Mouse (Mus musculus) layer of hippocampus, postnatal 14 days (tissue): ENCODE measurements at regions not wholly inside any gene's neighbourhood (a gene's known extent, or its start where the extent isn't known, plus 50 kb on each side); places are given as distances from the start of the nearest gene placed in this dataset.

Experiments
- DNase-seq, 2 experiments: peaks; one replicate each; pipeline ENCODE4 v3.0.0; 2021 to 2022; ENCODE audit warnings: low spot score in 2 of 2, mixed read lengths in 1 of 2

- no peak for DNase-seq
Measured at GRCm38 (mm10) chr1:90268131-90268691, 64.4 kb downstream of the Ackr3 start.

GRCm38 (mm10) chr1:90268951-90269350, 65.2 kb downstream of the Ackr3 start:
- no peak for DNase-seq

GRCm38 (mm10) chr1:90269836-90270235, 66.1 kb downstream of the Ackr3 start:
- DNase-seq, result no peak

DNA sequence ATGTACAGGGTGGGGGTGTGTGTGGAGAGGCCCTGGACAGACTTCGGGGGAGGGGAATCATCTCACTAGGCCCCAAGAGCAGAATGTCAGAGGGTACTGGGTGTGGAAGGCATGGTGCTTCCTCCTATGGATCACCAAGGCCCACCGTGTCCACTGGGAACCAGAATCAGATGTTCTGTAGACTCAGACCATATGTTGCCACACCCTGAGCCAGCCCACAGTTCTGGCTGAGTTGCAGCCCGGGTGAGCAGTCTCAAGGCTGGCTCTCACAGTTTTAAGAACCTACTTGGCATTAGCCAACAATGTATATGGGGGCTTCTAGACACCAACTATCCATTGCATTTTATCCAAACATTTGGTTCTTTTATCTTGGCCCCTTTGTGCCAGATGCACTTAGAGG, 67.5 kb downstream of the Ackr3 start:
- DNase-seq, result no peak

DNA sequence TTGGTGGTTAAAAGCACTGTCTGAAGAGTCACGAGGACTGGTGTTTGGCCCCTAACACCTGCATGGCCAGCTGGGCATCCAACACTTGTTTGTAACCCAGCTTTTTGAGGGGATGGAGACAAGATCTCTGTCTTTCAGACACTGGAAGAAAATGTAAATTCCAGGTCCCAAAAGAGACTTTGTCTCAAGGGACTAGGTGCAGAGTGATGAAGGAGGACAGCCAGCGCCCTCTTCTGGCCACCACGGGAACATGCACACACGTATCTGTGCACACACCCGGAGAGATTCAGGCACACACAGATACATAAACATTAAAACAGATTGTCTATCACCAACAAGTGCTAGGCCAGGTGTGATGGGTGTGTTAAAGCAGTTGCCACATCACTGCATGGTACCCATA, 68.6 kb downstream of the Ackr3 start:
- DNase-seq, result no peak

- no peak for DNase-seq
Measured at GRCm38 (mm10) chr1:90272830-90273628, 69.2 kb downstream of the Ackr3 start.

DNA sequence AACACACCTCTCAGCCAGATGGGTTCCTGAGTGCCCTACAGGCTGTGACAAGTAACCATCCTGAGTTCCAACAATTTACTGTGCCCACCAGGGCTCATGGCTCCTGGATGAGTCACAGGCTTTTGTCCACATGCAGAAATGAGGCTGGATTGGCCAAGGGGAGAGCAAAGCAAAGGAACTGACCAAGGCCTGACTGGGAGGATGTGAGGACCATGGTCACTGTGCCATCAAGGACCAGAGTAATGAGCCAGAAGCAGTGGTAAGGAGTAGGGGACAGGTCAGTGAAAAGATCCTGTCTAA, 69.8 kb downstream of the Ackr3 start:
- DNase-seq, result no peak

DNA sequence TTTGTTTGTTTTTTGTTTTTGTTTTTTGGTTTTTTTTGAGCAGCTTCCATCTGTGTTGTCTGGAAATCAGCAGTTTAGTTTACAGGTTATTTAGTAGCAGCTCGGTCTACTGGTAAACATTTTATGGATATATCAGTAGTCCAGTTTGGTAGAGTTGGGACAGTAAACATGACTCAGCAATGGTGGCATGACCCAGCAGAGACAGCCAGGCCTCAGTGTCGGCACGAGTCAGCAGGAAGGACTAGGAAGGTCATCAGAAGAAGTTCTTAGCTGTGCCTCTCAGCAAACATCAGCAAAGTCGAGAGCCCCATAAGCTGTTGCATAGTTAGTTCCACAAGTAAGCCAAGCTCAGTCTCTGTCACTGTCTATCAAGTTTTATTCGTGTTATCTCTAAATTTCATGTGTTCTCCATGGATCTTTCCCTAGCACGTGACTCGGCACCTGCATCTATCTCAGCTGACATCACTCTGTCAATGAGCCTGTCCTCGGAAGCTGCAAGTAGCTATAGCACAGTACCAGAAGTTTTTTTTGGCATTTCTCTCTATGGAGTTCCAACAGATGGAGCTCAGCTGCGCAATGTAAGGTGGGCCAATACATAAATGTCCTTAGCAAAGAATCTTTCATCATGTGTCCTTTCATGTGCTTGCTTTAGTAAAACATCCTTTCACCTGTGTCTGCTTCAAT, 71.3 kb downstream of the Ackr3 start:
- DNase-seq, result no peak

GRCm38 (mm10) chr1:90275786-90276520, 72.2 kb downstream of the Ackr3 start:
- no peak for DNase-seq

- no peak for DNase-seq
Measured at GRCm38 (mm10) chr1:90277486-90278255, 73.9 kb downstream of the Ackr3 start.

DNA sequence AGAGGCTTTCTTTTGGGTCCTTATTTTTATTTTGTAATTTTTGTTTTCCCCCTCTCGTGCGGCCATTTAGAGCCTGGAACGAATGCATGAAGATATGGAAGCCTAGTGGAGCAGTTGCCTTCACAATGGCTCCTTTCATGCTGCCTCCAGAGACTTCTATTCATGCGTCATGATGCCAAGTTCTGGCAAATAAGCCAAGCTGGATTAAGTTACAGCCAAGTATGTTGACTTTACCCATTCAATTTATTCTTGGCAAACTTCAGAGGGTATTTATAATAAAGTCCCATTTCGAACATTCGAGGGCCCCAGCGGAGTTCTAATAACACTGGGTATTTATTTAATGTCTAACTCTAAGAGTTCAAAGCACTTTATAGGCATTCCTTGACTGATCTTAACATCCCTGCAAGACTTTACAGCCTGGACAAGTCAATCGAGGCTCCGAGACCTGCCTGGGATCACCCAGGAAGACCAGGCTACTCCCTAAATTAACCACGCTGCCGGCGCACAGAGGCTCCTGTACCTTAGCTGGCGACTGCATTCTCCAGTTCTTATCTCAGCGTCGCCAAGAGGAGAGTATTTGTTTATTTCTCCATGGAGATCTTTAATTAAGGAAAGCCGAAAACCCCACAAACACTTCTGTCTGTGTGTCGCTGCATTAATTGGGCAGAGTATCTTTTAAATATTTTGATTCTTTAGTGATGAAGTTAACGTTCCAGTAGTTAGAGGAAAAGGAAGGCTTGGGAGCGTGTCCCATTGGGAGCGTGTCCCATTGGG, 75.5 kb downstream of the Ackr3 start:
- peak in 1 of 2 experiments; percentile 58 for DNase-seq

DNA sequence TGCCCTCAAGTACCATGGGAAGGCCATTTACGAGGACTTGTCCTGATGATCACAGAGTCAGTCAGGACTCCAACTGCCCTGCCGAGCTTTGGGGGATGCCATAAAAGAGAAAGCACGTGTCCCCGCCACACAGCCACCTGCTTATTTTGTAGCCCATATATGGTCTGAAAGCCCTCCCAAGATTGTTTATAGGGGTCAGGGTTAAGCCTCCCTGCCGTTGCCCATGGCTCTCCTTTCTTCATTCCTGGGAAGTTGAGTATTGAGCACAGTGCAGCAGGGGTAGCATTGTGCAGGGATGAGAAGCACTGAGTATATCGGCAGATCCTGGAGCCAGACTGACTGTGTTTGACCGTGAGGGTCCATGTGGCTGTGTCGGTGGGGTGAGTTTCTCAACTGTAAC, 76.4 kb downstream of the Ackr3 start:
- no peak for DNase-seq

- DNase-seq, result no peak
Measured at GRCm38 (mm10) chr1:90281255-90281654, 77.5 kb downstream of the Ackr3 start.

DNA sequence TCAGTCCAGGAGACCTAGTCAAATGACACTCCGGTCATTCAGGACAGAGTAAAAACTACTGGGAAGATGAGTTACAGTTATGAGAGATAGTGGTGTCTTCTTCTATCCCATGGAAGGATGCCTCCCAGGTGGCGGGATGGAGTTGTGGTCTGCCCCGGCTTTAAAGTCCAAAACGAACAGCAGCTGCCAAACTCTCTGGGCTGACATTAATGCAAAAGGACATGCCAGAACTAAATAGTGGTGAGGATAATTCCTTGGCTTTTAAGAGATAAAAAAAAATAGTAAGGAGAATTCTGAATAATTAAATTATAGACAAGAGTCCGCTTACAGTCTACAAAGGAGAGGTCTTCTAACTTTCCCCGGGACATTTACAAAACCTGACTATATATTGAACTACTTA, 78.2 kb downstream of the Ackr3 start:
- DNase-seq, result no peak

DNA sequence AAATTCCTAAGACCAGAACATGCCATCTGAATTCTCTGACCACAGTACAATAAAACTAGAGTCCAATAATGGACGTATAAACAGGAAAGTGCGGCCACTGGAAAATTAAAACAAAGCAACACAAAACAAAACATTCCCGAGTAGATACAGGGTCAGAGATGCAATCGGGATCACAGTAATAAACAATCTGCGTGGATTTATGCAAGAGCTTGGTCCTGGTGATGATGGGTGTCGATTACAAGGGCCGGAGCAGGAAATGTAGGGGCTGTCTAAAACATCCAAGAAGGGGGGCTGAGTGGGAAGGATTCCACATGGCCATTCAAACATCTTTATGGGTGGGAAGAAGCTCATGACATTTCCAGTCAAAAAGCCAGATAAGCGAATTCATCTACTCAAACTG, 78.6 kb downstream of the Ackr3 start:
- no peak for DNase-seq

DNA sequence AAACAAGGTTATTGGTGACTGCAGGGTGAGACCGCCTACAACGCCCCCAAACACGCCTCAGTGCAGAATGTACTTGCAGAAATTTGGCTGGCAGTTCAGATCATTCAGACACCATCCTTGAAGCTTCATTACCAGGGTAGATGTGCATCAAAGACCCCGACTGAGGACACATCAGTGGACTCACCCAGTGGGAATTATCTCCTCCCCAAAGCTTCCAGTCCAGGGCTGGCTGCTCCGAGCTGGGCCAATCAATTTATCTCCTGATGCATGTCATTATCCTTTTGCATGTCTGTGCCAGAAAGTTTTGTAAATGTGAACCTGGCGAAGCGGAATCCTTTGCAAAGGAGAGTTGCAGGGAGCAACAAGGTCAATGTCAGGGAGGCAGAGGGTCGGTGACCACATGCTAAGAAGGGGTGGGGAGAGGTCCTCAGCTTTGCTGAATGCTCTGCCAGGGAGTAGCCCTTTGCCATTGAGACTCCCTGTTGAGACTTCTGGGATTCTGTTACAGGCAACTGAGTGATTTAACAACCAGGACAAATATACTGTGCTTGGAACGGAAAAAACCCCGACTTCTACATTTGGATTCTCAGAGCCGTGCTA, 79.5 kb downstream of the Ackr3 start:
- no peak for DNase-seq

DNA sequence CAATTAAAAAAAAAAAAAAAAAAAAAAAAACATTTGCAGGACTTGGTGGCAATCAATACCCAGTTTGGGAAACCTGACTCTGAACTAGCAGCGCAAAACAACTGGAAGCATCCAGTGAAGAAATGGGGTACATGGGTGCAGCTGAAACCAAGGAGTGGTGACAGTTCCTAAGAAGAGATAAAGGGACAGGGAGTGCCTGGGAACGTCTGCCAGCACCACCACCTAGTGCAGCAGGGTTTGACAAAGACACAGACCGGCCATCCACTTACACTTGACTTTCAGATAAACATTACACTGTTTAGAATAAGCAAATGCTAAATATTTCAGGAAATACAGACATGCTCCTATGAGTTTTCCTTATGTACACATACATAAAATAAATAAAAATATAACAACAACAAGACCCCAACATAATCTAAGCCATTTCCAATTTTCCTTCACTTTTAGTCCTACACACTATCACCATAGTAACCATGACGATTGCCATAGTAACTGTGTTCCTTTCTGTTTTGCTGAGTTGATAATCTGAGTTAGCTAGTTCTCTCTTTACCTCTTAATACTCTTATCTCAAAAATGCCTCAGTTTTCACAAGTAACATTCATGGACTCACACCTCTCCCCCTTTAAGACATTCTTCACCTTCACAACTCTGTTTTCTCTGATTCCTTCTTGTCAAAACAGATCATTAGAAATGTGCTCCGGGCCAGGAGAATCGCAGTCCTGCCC, 80.3 kb downstream of the Ackr3 start:
- peak in 1 of 2 experiments; percentile 53 for DNase-seq

DNA sequence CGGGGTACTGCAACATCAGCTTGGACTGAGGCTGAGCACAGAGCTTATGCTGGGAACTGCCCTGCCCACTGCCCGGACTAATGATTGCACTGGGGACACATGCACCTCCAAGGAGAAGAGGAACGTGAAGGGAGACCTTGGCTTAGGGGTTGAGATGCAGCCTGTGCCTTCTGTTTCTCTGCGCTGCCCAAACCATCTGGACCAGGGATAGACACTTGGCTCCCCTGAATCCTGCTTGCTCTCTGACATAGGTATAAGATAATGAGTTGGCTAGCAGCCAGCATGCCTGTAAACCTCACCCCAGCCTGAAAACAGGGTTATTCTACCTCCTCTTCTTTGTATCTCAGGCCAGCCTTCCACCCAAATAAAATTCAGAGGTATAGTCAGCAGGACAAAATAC, 81.5 kb downstream of the Ackr3 start:
- DNase-seq, result no peak

DNA sequence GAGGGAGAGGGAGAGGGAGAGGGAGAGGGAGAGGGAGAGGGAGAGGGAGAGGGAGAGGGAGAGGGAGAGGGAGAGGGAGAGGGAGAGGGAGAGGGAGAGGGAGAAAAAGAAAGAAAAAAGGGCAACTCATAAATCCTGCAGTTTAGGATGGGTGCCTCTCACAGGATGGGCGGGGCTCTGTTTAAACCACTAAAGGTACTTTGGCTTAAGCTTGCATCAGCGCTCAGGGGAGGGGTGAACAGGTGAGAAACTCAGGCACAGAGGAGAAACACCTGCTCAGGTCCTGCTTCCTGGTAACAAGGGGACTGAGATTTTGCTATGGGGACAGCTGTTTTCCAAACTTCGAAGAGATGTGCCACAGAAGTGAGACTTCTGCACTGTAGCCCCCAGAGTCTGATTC, 83.5 kb downstream of the Ackr3 start:
- DNase-seq, result no peak
